Mouse (Mus musculus) kidney, postnatal 10 days (tissue): ENCODE measurements around the gene Dtwd1.
"Not testable (repeated sequence)": the region's sequence is repeated elsewhere in the genome, so short reads cannot be mapped to it uniquely, and the experiment has no call there.

Experiments used
- DNase-seq: peaks from one replicate; pipeline ENCODE4 v3.0.0; 2021; ENCODE audit warnings: mixed read lengths

The Dtwd1 gene

DNA sequence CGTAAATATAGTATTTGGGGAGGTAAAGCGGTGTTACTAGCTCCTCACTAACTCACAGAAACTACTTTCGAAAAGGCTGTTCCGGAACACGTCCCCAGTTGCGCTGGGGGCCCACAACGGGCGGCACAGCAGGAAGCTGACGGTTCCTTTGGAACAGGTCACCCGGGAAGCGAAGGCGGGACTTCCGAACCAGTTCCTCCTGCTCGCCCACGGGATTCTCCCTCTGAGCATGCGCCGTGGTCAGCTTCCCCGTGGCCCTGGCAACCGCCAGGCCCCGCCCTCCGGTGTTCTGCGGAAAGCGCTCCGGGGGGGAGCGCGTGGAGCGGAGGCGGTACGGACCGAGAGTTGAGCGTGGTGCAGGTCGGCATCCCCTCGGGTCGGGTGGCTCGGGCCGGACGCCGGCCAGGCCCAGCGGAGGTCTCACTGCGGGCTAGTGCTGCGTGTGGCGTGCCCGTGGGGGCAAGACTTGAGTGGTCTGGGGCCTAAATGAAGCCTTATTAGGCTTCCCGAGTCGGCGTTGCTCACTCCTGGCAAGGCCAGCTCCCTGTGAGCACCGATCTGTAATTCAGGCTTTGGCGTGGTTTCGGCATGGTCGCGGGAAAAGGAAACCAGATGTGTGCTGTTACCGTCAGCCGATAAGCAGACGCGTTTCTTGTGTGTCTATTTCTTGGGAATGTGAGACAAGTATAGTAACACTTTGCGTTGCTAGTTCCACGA lies at the start of gene Dtwd1, which contains the start of gene Fam227b:
Dtwd1 (plus strand) TSS at position 287 of the 717 bp plus-strand sequence.
Fam227b (minus strand) TSS at position 150 of the 717 bp plus-strand sequence.
- peak; percentile 99 for DNase-seq

DNA sequence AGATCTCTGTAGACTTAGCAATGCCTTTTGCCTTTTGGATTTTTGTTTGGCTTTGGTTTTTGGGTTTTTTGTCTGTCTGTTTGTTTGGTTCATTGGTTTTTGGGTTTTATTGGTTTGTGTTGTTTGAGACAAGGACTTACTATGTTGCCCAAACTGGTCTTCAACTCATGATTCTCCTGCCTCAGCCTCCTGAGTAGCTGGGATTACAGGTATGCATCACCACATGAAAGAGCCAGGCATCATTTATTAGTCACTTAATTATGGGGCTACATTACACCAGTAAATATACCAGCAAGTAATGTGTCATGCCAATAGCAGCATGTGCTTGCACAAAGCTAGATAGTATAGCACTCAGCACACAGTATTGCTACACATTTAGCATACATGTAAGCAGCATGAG lies 4.2 kb upstream of the Dtwd1 start:
- DNase-seq, result no peak

DNA sequence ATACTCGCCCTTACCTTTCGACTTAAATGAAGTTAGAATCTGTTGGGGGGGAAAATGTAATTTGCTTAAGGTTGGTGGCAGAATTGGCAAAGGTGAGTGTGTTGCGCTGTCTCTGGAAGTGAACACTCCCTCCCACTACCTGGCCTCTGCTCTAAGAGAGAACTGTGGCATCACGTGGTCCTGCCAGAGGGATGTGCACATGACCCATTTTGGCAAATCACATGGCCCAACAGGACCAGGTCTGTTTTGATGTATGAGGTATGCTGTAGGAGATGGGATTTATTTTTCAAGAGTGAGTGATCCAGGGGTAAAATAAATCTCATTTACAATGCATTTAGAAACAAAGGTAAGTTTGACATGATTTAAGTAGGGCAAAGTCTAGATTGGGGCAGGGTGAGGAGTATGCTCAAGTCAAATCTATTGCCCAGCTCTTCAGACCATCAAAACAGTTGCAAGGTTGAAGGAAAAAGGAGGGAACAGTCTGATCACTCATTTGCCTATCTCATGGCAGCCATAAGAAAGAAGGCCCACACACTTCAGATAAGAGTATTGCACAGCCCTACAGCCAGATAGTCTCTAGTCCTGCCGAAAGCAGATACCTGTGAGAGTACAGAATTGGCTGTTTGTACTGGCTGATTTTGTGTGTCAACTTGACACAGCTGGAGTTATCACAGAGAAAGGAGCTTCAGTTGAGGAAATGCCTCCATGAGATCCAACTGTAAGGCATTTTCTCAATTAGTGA lies 13.5 kb downstream of the Dtwd1 start:
- no peak for DNase-seq

DNA sequence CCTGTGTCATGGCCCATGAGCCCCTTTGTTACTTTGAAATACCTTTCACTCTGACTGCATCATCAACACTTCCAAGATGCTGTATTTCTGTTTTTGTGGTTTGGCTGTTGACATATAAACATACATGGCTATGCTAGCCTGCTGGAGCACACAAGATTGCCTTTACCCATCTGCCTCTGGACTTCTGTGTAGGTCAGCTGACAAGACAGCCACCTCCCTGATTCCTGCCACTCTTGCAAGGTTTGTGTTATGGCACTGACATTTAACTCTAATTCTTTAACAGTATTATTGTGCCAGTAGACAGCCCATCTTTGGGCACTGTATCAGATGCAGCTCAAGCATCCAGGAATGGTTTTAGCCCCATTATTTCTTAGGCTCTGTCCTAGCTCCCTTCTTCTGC lies 14.4 kb downstream of the Dtwd1 start:
- no peak for DNase-seq

GRCm38 (mm10) chr2:126166848-126167617 lies 15.1 kb downstream of the Dtwd1 start:
- DNase-seq, result no peak

- DNase-seq, result no peak
Observed at GRCm38 (mm10) chr2:126171427-126171826, 19.5 kb downstream of the Dtwd1 start.

- no peak for DNase-seq
Observed at GRCm38 (mm10) chr2:126191306-126191705, 39.4 kb downstream of the Dtwd1 start.

DNA sequence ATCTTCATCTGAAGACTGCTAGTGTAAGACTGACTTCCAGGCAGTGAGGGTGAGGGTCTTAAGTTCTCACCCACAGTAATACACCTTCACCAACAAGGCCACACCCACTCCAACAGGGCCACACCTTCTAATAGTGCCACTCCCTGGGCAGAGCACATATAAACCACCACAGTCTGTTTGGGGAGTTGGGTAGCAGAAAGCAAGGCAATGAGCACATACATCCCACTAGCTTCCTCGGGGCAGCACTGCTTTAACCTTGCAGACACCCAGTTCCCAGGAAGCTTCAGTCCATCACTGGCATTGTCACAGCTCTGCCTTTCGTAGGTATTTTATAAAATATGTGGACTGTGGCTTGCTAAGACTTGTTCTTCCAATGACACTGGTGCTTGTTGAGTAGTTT lies 40.2 kb downstream of the Dtwd1 start:
- DNase-seq, result no peak

GRCm38 (mm10) chr2:126195631-126196356 lies 43.9 kb downstream of the Dtwd1 start:
- DNase-seq, result no peak

- no peak for DNase-seq
Observed at GRCm38 (mm10) chr2:126198971-126199370, 47.0 kb downstream of the Dtwd1 start.

DNA sequence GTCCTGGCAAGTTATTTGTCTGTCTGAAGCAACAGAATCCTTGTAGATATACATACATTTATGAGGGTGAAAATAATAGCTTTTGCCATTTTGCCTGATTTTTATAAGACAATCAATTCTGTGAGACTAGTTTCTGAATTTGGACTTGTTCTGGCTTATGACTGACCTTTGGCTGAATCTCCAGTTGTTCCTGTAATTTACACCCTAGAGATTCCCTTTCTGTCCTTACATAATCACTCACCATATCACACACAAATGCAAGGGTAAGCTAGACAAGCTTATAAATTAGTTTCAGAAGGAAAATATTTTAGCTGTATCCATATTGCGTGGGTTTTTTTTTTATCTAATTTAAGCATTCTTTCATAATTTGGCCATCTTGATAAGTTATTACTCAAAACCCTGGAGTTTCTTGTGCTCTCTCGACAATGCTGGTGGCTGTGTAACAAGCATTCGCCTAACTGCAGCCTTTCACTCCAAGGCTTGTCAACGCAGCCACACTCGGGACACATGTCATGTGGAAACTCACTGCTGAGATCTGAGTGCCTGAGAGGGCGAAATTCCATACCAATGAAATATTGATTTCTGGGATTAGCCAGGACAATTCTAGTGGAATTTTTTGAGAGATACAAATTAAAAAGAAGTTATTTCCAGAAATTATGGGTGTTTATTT lies 59.2 kb downstream of the Dtwd1 start:
- DNase-seq, result no peak

- not testable (repeated sequence) for DNase-seq
Observed at GRCm38 (mm10) chr2:126214800-126215199, 62.9 kb downstream of the Dtwd1 start, which contains the start of gene Gm17555. Gene Gm17555 (plus strand): TSS chr2:126215100.
